Mouse (Mus musculus) lung, adult 2 months (tissue): ENCODE data around the gene Palld.

Experiments
- CTCF ChIP-seq: fragments of 200-500 bp; IDR thresholded peaks from 2 replicates; pipeline ENCODE4 v1.5.1; 2011; ENCODE audit warnings: mild to moderate bottlenecking, low read length, control low read depth; ENCODE audit not compliant: insufficient read depth
- POLR2A ChIP-seq: fragments of 200-500 bp; IDR thresholded peaks from 2 replicates; pipeline ENCODE4 v1.6.1; 2011; ENCODE audit warnings: low read depth, mild to moderate bottlenecking, control low read depth, low read length, borderline replicate concordance; ENCODE audit errors: extremely low read depth

DNA sequence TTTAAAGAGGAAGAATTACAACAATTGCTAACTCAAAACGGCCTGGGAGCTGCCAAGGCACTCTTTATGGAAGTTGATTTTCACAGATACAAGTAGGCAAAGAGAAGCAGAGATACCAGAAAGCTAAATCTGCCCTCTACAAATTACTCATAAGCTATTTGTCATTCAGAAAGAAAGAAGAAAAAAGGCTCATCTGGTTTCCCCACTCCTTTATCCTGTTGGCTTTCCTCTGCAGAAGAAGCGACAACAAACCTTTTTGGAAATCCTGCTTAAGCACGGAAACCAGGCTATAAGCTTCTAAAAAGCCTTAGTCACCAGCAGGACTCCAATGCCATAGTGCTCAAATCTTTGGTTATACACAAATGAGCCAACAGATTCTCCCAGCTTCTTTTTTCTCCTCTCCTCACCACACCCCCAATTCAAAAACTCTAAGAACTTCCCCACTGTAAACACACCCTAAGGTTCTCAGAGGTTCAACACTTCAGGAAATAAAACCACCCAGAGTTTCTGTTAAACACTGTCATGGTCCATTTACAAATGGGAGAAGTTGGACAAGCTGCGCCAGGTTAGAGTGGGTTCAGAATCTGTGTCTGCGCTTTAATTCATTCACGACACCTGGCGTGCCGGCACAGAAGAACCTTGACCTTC is 349.6 kb downstream of the Palld start:
- TF ChIP-seq CTCF (no peak), POLR2A (no peak)
